Mouse (Mus musculus) midbrain, postnatal 0 days (tissue): ENCODE measurements around the gene Myo19. TPM values are rescaled to one million over a fixed set of nuclear protein-coding genes. Genes with fewer than 3 reads are reported as not detected.

Experiments used
- ATAC-seq: fragments of 200-750 bp; cut with Nextera tagmentation; 2 replicates; pipeline ENCODE4 v1.8.0; 2017; ENCODE audit warnings: moderate number of reproducible peaks, mild to moderate bottlenecking, moderate TSS enrichment, moderate library complexity; ENCODE audit not compliant: low FRiP score
- DNase-seq: peaks from one replicate; pipeline ENCODE4 v3.0.0-alpha.2; 2015; ENCODE audit warnings: low spot score
- H3K27ac ChIP-seq: fragments of 300-500 bp; sonication (generic); 2 replicates; pipeline ENCODE4 v1.5.1; 2014; ENCODE audit warnings: low read depth, mild to moderate bottlenecking, low read length, mixed read lengths
- H3K27me3 ChIP-seq: fragments of 300-500 bp; sonication (generic); 2 replicates; pipeline ENCODE4 v1.6.1; 2014; ENCODE audit warnings: low read length, control low read depth, mixed read lengths; ENCODE audit not compliant: insufficient read depth
- H3K36me3 ChIP-seq: fragments of 300-500 bp; sonication (generic); 2 replicates; pipeline ENCODE4 v1.6.1; 2014; ENCODE audit warnings: low read length, control low read depth, mixed read lengths; ENCODE audit not compliant: insufficient read depth
- H3K4me1 ChIP-seq: fragments of 300-500 bp; sonication (generic); 2 replicates; pipeline ENCODE4 v1.6.1; 2014; ENCODE audit warnings: mild to moderate bottlenecking, control low read depth, antibody characterized with exemption, low read length, mixed read lengths; ENCODE audit not compliant: insufficient read depth
- H3K4me2 ChIP-seq: fragments of 300-500 bp; sonication (generic); 2 replicates; pipeline ENCODE4 v1.6.1; 2014; ENCODE audit warnings: low read depth, mild to moderate bottlenecking, low read length, mixed read lengths; ENCODE audit not compliant: poor library complexity, severe bottlenecking
- H3K4me3 ChIP-seq: fragments of 300-500 bp; sonication (generic); 2 replicates; pipeline ENCODE4 v1.5.1; 2014; ENCODE audit warnings: low read depth, mild to moderate bottlenecking, low read length, moderate library complexity
- H3K9ac ChIP-seq: fragments of 300-500 bp; sonication (generic); replicated peaks from 2 replicates; pipeline ENCODE4 v1.6.1; 2014; ENCODE audit warnings: mild to moderate bottlenecking, low read length, moderate library complexity, mixed read lengths; ENCODE audit not compliant: poor library complexity, severe bottlenecking
- H3K9me3 ChIP-seq: fragments of 300-500 bp; sonication (generic); 2 replicates; pipeline ENCODE4 v1.6.1; 2016; ENCODE audit warnings: low read length, control low read depth
- CTCF ChIP-seq: IDR thresholded peaks from 2 replicates; pipeline ENCODE4 v1.5.1; 2016; ENCODE audit warnings: antibody characterized with exemption, mild to moderate bottlenecking
- WGBS: fragments of 180-500 bp; shearing (Covaris S2); extraction: QIAGEN DNeasy Blood & Tissue Kit; methylation state at CpG from one replicate; pipeline ENCODE4 v1.1.7; 2014; 5-methylcytosine and 5-hydroxymethylcytosine counted together
- polyA plus RNA-seq: library from polyadenylated mRNA; unstranded; fragments of >200 nt; fragmentation: Nextera tagmentation; extraction: Ambion mirVana; gene quantifications from 2 replicates; pipeline ENCODE4 v1.2.1, GENCODE M21; 2015
- total RNA-seq: library from RNA; depleted of rRNA; stranded (reverse); fragments of >200 nt; gene quantifications from 2 replicates; pipeline ENCODE4 v1.2.3, GENCODE M21; 2014

Myo19 gene
- total and polyA plus RNA-seq, 2 experiments from 2014 or later: 4.4 to 13.6 TPM

GRCm38 (mm10) chr11:84919276-84919675 lies 39.3 kb downstream of the Myo19 start:
- Histone ChIP-seq H3K27me3 (no peaks in the 10 kb centered on the region), H3K9ac (no peak overlapping the region), H3K9me3 (no peaks in the 10 kb centered on the region), H3K4me2 (no peak overlapping the region), H3K27ac (no peak overlapping the region), H3K4me1 (no peaks in the 10 kb centered on the region), H3K36me3 (0 out of 2 replicates have a peak, but pooled peaks cover under 1% of the 10 kb centered on the region), H3K4me3 (no peak overlapping the region)
- 29% methylated on average over 3 of the region's 3 CpGs for WGBS
- peak; percentile 35 for DNase-seq
- no peak for ATAC-seq
- peak; percentile 64 for TF ChIP-seq CTCF

DNA sequence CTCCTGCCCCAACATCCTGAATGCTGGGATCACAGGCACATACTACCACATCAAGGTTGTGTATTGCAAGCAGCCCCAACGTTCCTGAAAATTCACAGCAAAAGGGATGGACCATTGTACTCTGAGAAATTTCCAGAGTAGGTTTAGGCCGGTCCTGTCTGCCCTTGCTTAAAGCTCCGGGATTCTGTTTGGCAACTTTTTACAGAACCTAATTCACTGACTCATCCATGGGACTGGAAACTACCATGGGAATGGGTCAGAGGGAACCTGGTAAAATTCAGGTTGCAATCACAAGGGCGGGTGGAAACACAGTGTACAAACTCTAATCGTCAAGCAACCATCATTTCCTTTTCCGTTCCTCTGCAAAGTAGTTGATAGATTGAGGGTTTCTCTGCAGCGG lies 40.0 kb downstream of the Myo19 start:
- no peak for TF ChIP-seq CTCF
- no peak overlapping the region for H3K9ac ChIP-seq
- no peak for DNase-seq
- no peak overlapping the region for H3K4me3 ChIP-seq
- no peak overlapping the region for H3K4me2 ChIP-seq
- no peak for ATAC-seq
- H3K27me3 ChIP-seq: no peaks in the 10 kb centered on the region
- no peak overlapping the region for H3K27ac ChIP-seq
- H3K9me3 ChIP-seq: no peaks in the 10 kb centered on the region
- 78% methylated on average over 7 of the region's 7 CpGs for WGBS
- no peaks in the 10 kb centered on the region for H3K36me3 ChIP-seq
- no peaks in the 10 kb centered on the region for H3K4me1 ChIP-seq

DNA sequence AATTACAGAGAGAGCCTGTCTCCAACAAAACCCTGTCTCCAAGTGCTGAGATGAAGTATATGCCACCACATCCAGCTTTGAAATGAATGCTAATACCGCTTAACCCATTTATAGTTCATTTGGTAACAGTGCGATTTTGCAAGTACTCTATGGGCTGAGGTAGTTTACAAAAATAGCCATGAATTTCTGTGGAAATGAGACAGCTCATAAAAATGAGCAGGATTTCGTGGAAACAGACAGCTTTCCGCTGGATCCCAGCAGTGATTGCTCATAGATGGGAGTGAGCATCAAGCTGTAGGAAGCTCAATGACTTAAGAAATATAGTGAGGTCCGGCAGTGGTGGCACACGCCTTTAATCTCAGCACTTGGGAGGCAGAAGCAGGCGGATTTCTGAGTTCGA lies 41.0 kb downstream of the Myo19 start:
- no peaks in the 10 kb centered on the region for H3K36me3 ChIP-seq
- no peak overlapping the region for H3K9ac ChIP-seq
- H3K4me1 ChIP-seq: no peaks in the 10 kb centered on the region
- no peak overlapping the region for H3K4me2 ChIP-seq
- H3K27ac ChIP-seq: no peak overlapping the region
- ATAC-seq: no peak
- H3K27me3 ChIP-seq: no peaks in the 10 kb centered on the region
- DNase-seq: no peak
- WGBS: 88% methylated on average over 8 of the region's 8 CpGs
- no peaks in the 10 kb centered on the region for H3K9me3 ChIP-seq
- H3K4me3 ChIP-seq: no peak overlapping the region
- no peak for TF ChIP-seq CTCF

GRCm38 (mm10) chr11:84932261-84932660 lies 52.3 kb downstream of the Myo19 start:
- Histone ChIP-seq H3K9ac (no peak overlapping the region), H3K36me3 (no peaks in the 10 kb centered on the region), H3K4me3 (no peak overlapping the region), H3K27ac (no peak overlapping the region), H3K27me3 (no peaks in the 10 kb centered on the region), H3K9me3 (no peaks in the 10 kb centered on the region), H3K4me2 (no peak overlapping the region), H3K4me1 (no peaks in the 10 kb centered on the region)
- DNase-seq (no peak), ATAC-seq (no peak)
- WGBS: 11% methylated on average over 6 of the region's 6 CpGs
- no peak for TF ChIP-seq CTCF

DNA sequence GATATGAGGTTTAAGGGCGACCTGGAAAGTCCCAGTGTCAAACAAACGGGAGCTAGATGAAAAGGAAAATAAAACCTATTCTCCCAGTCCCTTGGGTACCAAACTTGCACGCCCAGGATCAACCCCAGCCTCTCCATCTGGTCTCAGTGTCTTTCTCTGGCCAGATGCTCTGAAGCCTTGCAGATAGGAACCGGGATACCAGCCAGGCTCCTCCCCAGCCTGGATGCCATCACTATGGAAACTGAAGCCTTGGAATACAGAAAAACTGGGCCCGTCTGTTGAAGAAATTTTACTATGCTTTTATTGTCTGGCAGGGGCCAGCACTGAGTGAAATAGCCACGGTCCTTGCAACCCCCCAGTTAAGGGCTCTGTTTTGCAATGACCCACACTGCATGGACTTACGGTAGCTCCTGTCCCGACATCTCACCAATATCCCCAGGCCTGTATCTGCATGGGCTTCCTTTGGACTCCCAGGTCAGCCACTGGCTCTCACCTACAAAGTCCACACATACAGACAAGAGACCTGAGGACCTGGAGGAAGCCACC lies 59.6 kb downstream of the Myo19 start:
- WGBS: 46% methylated on average over 8 of the region's 8 CpGs
- no peak for TF ChIP-seq CTCF
- H3K27me3 ChIP-seq: no peaks in the 10 kb centered on the region; the same call in 1 of the 2 replicates
- H3K4me2 ChIP-seq: no peak overlapping the region
- H3K9ac ChIP-seq: no peak overlapping the region
- ATAC-seq (no peak), DNase-seq (peak; percentile 81)
- peaks cover 9% of the 10 kb centered on the region; the same call in 1 of the 2 replicates for H3K4me1 ChIP-seq
- H3K4me3 ChIP-seq: no peak overlapping the region
- H3K36me3 ChIP-seq: no peaks in the 10 kb centered on the region
- H3K9me3 ChIP-seq: no peaks in the 10 kb centered on the region
- H3K27ac ChIP-seq: 0 out of 2 replicates have a peak overlapping the region, but pooled peaks have one; percentile 18

DNA sequence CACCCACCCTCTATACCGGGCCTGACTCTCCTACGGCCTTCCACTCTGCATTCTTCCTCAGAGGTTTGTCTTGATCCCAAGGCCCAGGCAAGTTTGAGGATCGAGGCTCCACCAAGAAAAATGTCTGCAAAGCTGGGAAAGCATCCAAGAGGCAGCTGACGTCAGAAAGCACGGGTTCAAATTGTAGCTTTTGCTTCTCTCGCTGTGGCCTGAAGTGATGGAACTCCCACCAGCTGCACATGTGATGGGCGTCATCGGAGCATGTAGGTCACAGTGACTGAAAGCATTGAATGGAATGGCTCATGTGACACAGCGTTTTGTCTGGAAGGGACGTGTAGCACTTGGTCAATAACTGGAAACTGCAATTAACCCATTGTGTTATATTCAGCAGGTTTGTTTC lies 60.2 kb downstream of the Myo19 start:
- H3K27ac ChIP-seq: no peak overlapping the region
- 74% methylated on average over 10 of the region's 10 CpGs for WGBS
- H3K36me3 ChIP-seq: no peaks in the 10 kb centered on the region
- H3K4me2 ChIP-seq: no peak overlapping the region
- H3K27me3 ChIP-seq: no peaks in the 10 kb centered on the region; the same call in 1 of the 2 replicates
- no peak for TF ChIP-seq CTCF
- no peak for ATAC-seq
- no peak overlapping the region for H3K4me3 ChIP-seq
- no peaks in the 10 kb centered on the region for H3K9me3 ChIP-seq
- H3K4me1 ChIP-seq: peaks cover 9% of the 10 kb centered on the region; the same call in 1 of the 2 replicates
- DNase-seq: peak; percentile 27
- H3K9ac ChIP-seq: no peak overlapping the region
